Mouse (Mus musculus) embryonic facial prominence, embryonic 11.5 days (tissue): ENCODE results near the gene Cxcr4. TPM values are rescaled to one million over a fixed set of nuclear protein-coding genes. Genes with fewer than 3 reads are reported as not detected.

ENCODE experiments used
- ATAC-seq: fragments of 200-750 bp; cut with Nextera tagmentation; replicated peaks from 2 replicates; pipeline ENCODE4 v1.8.0; 2017; ENCODE audit warnings: low read depth; ENCODE audit not compliant: insufficient number of reproducible peaks, low FRiP score, low TSS enrichment
- DNase-seq: peaks from one replicate; pipeline ENCODE4 v3.0.0-alpha.2; 2015; ENCODE audit warnings: low spot score
- H3K27ac ChIP-seq: fragments of 300-500 bp; sonication (generic); replicated peaks from 2 replicates; pipeline ENCODE4 v1.5.1; 2014; ENCODE audit warnings: mild to moderate bottlenecking, low read depth, low read length, control low read depth
- H3K27me3 ChIP-seq: fragments of 300-500 bp; sonication (generic); 2 replicates; pipeline ENCODE4 v1.6.1; 2014; ENCODE audit warnings: mild to moderate bottlenecking, low read length, moderate library complexity, mixed read lengths; ENCODE audit not compliant: control insufficient read depth, insufficient read depth
- H3K36me3 ChIP-seq: fragments of 300-500 bp; sonication (generic); replicated peaks from 2 replicates; pipeline ENCODE4 v1.6.1; 2014; ENCODE audit warnings: low read depth, mild to moderate bottlenecking, low read length, moderate library complexity, mixed read lengths; ENCODE audit not compliant: control insufficient read depth, insufficient read depth
- H3K4me1 ChIP-seq: fragments of 300-500 bp; sonication (generic); 2 replicates; pipeline ENCODE4 v1.6.1; 2014; ENCODE audit warnings: low read length, mixed read lengths; ENCODE audit not compliant: control insufficient read depth, insufficient read depth
- H3K4me2 ChIP-seq: fragments of 300-500 bp; sonication (generic); 2 replicates; pipeline ENCODE4 v1.6.1; 2014; ENCODE audit warnings: low read depth, mild to moderate bottlenecking, control low read depth, low read length, moderate library complexity
- H3K4me3 ChIP-seq: fragments of 300-500 bp; sonication (generic); 2 replicates; pipeline ENCODE4 v1.5.1; 2014; ENCODE audit warnings: low read depth, low read length, control low read depth
- H3K9ac ChIP-seq: fragments of 300-500 bp; sonication (generic); replicated peaks from 2 replicates; pipeline ENCODE4 v1.6.1; 2014; ENCODE audit warnings: mild to moderate bottlenecking, control low read depth, low read length
- H3K9me3 ChIP-seq: fragments of 300-500 bp; sonication (generic); replicated peaks from 2 replicates; pipeline ENCODE4 v1.6.1; 2016; ENCODE audit warnings: mild to moderate bottlenecking, low read length, inconsistent platforms, mixed read lengths; ENCODE audit not compliant: control insufficient read depth
- WGBS: fragments of 180-500 bp; shearing (Covaris S2); extraction: QIAGEN DNeasy Blood & Tissue Kit; methylation state at CpG from one replicate; pipeline ENCODE4 v1.1.7; 2014; 5-methylcytosine and 5-hydroxymethylcytosine counted together
- polyA plus RNA-seq: library from polyadenylated mRNA; unstranded; fragments of >200 nt; fragmentation: Nextera tagmentation; extraction: Ambion mirVana; gene quantifications from 2 replicates; pipeline ENCODE4 v1.2.1, GENCODE M21; 2014

The Cxcr4 gene
- polyA plus RNA-seq: 6.8 and 7.0 TPM in 2 replicates

- ATAC-seq: peak; percentile 86
Observed at GRCm38 (mm10) chr1:128592211-128592741, at the start of gene Cxcr4. Gene Cxcr4 (minus strand): TSS chr1:128592293.

GRCm38 (mm10) chr1:128639707-128640107, 47.6 kb upstream of the Cxcr4 start:
- Histone ChIP-seq H3K9ac (no peak overlapping the region), H3K36me3 (no peaks in the 10 kb centered on the region), H3K27ac (no peak overlapping the region), H3K4me1 (peaks cover 6% of the 10 kb centered on the region), H3K4me2 (no peak overlapping the region), H3K27me3 (no peaks in the 10 kb centered on the region), H3K9me3 (no peaks in the 10 kb centered on the region), H3K4me3 (no peak overlapping the region)
- no peak; the same call in 1 of the 2 replicates for ATAC-seq
- no peak for DNase-seq
- 56% methylated on average over 4 of the region's 4 CpGs for WGBS

More at GRCm38 (mm10) chr1:128592211-128592741, at the start of gene Cxcr4:
- Histone ChIP-seq H3K36me3 (no peaks in the 10 kb centered on the region), H3K27me3 (peaks cover 17% of the 10 kb centered on the region), H3K9ac (peak within 1 kb of the TSS; percentile 65), H3K4me2 (peak within 1 kb of the TSS; percentile 85), H3K27ac (peak within 1 kb of the TSS; percentile 47), H3K4me3 (peak within 1 kb of the TSS; percentile 55), H3K4me1 (no peaks in the 10 kb centered on the region; the same call in none of the 2 replicates), H3K9me3 (no peaks in the 10 kb centered on the region)
- under 1% methylated on average over 27 of the region's 27 CpGs for WGBS
- peak; percentile 83 for DNase-seq

- 85% methylated on average over 7 of the region's 7 CpGs for WGBS
- ATAC-seq (no peak), DNase-seq (no peak)
- Histone ChIP-seq H3K4me2 (no peak overlapping the region), H3K27me3 (no peaks in the 10 kb centered on the region), H3K27ac (no peak overlapping the region), H3K4me1 (no peaks in the 10 kb centered on the region), H3K9me3 (no peaks in the 10 kb centered on the region), H3K4me3 (no peak overlapping the region), H3K9ac (no peak overlapping the region), H3K36me3 (no peaks in the 10 kb centered on the region)
Observed at GRCm38 (mm10) chr1:128637230-128637740, 45.2 kb upstream of the Cxcr4 start.

GRCm38 (mm10) chr1:128636258-128637229, 44.5 kb upstream of the Cxcr4 start:
- ATAC-seq: no peak
- no peak overlapping the region for H3K4me2 ChIP-seq
- no peaks in the 10 kb centered on the region for H3K9me3 ChIP-seq
- H3K36me3 ChIP-seq: no peaks in the 10 kb centered on the region
- H3K9ac ChIP-seq: no peak overlapping the region
- no peak for DNase-seq
- H3K4me1 ChIP-seq: no peaks in the 10 kb centered on the region
- no peaks in the 10 kb centered on the region for H3K27me3 ChIP-seq
- no peak overlapping the region for H3K4me3 ChIP-seq
- WGBS: 83% methylated on average over 10 of the region's 10 CpGs
- no peak overlapping the region for H3K27ac ChIP-seq

GRCm38 (mm10) chr1:128633711-128634379, 41.8 kb upstream of the Cxcr4 start:
- WGBS: 85% methylated on average over 6 of the region's 6 CpGs
- H3K27me3 ChIP-seq: no peaks in the 10 kb centered on the region

GRCm38 (mm10) chr1:128632522-128632921, 40.4 kb upstream of the Cxcr4 start:
- DNase-seq (no peak), ATAC-seq (no peak)
- WGBS: 72% methylated on average over 6 of the region's 6 CpGs
- Histone ChIP-seq H3K4me3 (no peak overlapping the region), H3K27me3 (no peaks in the 10 kb centered on the region), H3K36me3 (no peaks in the 10 kb centered on the region), H3K4me2 (no peak overlapping the region), H3K9me3 (no peaks in the 10 kb centered on the region), H3K27ac (no peak overlapping the region), H3K9ac (no peak overlapping the region), H3K4me1 (no peaks in the 10 kb centered on the region)

More at GRCm38 (mm10) chr1:128633711-128634379, 41.8 kb upstream of the Cxcr4 start:
- no peak overlapping the region for H3K27ac ChIP-seq
- DNase-seq (no peak), ATAC-seq (no peak)
- no peak overlapping the region for H3K9ac ChIP-seq
- H3K4me3 ChIP-seq: no peak overlapping the region
- H3K9me3 ChIP-seq: no peaks in the 10 kb centered on the region
- no peaks in the 10 kb centered on the region for H3K4me1 ChIP-seq
- no peak overlapping the region for H3K4me2 ChIP-seq
- no peaks in the 10 kb centered on the region for H3K36me3 ChIP-seq

GRCm38 (mm10) chr1:128626144-128626678, 34.1 kb upstream of the Cxcr4 start:
- Histone ChIP-seq H3K36me3 (no peaks in the 10 kb centered on the region), H3K4me1 (no peaks in the 10 kb centered on the region), H3K4me3 (no peak overlapping the region), H3K27me3 (no peaks in the 10 kb centered on the region), H3K4me2 (no peak overlapping the region), H3K9me3 (no peaks in the 10 kb centered on the region), H3K27ac (no peak overlapping the region), H3K9ac (no peak overlapping the region)
- WGBS: 87% methylated on average over 9 of the region's 9 CpGs
- DNase-seq: no peak
- no peak for ATAC-seq
